Mouse (Mus musculus) forebrain, embryonic 10.5 days (tissue): Measurements from ENCODE around the gene Tmem74b. TPM values are rescaled to one million over a fixed set of nuclear protein-coding genes. Genes with fewer than 3 reads are reported as not detected.

Experiments used
- DNase-seq: peaks from one replicate; pipeline ENCODE4 v3.0.0-alpha.2; 2017; ENCODE audit warnings: low spot score; ENCODE audit errors: extremely low spot score
- H3K27ac ChIP-seq: fragments of 300-500 bp; sonication (generic); 2 replicates; pipeline ENCODE4 v1.5.1; 2016; ENCODE audit warnings: mild to moderate bottlenecking
- H3K27me3 ChIP-seq: fragments of 300-500 bp; sonication (generic); 2 replicates; pipeline ENCODE4 v1.6.1; 2016; ENCODE audit warnings: mild to moderate bottlenecking; ENCODE audit not compliant: poor library complexity, severe bottlenecking
- H3K36me3 ChIP-seq: fragments of 300-500 bp; sonication (generic); replicated peaks from 2 replicates; pipeline ENCODE4 v1.6.1; 2016; ENCODE audit warnings: mild to moderate bottlenecking, moderate library complexity
- H3K4me1 ChIP-seq: fragments of 300-500 bp; sonication (generic); 2 replicates; pipeline ENCODE4 v1.6.1; 2016
- H3K4me3 ChIP-seq: fragments of 300-500 bp; sonication (generic); 2 replicates; pipeline ENCODE4 v1.5.1; 2016; ENCODE audit warnings: mild to moderate bottlenecking, moderate library complexity
- H3K9me3 ChIP-seq: fragments of 300-500 bp; sonication (generic); 2 replicates; pipeline ENCODE4 v1.6.1; 2016; ENCODE audit warnings: mild to moderate bottlenecking, moderate library complexity
- WGBS: fragments of 180-500 bp; shearing (Covaris S2); methylation state at CpG from one replicate; pipeline ENCODE4 v1.1.7; 2016; 5-methylcytosine and 5-hydroxymethylcytosine counted together
- polyA plus RNA-seq: library from polyadenylated mRNA; unstranded; fragments of >200 nt; fragmentation: Nextera tagmentation; extraction: Ambion mirVana; gene quantifications from 2 replicates; pipeline ENCODE4 v1.2.1, GENCODE M21; 2016

Gene Tmem74b
- polyA plus RNA-seq, 1 experiment from 2014 or later: 5.8 TPM

DNA sequence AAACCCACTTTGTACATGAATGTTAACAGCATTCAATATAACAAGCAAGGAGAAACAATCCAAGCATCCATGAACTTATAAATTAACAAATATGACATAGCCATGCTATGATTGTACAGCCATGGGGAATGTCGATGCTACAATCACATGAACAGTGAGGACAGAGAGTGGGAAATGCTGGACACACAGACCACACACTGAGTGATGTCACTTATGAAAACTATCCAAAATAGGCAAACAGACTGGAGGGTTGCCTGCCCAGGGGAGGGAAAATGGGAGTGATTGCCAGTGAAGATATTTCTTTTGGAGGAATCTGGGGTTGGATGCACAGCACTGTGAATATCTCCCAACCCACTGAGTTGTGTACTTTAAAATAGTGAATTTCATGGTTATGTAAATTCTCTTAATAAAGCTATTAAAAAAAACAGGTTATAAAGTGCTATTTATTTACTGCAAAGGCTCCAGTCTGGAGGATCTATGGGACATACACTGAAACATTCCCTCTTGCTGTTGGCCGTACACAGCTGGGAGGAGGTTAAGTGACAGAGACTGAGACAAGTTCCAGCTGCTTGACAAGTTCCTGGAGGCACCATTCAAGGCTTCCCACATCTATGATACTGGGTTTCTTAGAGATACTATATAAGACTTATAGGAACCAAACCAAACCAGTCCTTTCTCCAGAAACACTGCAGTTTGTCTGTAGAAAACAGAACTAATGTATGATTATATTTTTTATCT is 14.7 kb downstream of the Tmem74b start:
- Histone ChIP-seq H3K4me3 (no peak overlapping the region), H3K4me1 (no peaks in the 10 kb centered on the region), H3K27ac (no peak overlapping the region), H3K9me3 (no peaks in the 10 kb centered on the region), H3K36me3 (peaks cover 73% of the 10 kb centered on the region), H3K27me3 (no peaks in the 10 kb centered on the region)
- DNase-seq: no peak
- WGBS: 92% methylated on average over 2 of the region's 2 CpGs

DNA sequence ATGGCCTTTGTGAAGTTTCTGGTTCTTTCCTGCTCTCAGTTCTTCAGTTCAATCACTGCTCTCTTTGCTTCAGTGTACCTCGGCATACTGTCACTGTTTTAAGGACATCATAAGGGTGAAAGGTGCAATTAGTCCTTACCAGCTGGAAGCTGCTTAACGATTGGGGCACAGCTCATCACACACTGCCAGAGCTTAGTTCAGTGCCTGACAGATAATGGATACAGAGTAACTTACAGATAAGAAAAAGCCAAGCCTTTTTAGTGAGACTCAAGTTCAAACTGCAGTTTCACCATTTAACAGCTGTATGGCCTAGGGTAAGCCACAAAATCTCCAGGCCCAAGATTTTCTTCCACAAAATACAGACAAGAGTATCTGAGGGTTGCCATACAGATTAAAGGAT is 22.3 kb downstream of the Tmem74b start:
- Histone ChIP-seq H3K36me3 (peaks cover 99% of the 10 kb centered on the region), H3K4me3 (no peak overlapping the region), H3K27me3 (no peaks in the 10 kb centered on the region), H3K4me1 (no peaks in the 10 kb centered on the region), H3K27ac (no peak overlapping the region), H3K9me3 (peaks cover 5% of the 10 kb centered on the region; the same call in 1 of the 2 replicates)
- WGBS: 94% methylated on average over 2 of the region's 2 CpGs
- DNase-seq: no peak

DNA sequence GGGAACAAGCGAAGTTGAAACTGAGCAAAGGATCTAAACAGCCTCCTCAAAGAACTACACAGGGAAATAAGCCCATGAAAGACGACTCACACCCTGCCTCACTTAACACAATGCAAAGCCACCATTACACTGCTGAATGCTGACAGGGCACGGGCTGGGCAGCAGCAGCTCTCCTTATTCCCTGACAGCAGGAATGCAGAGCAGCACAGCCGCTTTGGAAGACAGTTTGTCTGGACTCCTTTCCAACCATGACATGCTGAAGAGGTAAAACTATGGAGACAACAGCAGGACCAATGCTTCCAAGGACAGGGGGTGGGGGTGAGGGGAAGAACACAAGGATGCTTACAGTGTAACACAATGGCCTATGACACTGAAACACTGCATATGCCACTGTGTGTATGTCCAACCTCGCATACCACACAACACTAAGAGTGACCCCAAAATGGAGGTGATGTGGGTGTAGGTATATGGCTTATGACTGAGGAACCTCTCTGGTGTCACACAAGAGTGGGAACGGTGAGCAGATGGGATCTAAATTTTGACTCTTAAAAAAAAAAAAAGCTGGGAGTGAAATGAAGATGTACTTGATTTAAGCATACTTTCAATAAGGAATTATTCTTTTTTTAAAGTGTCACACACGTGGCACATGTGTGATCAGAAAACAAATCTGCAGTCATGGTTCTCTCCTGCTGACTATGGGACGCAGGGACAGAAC is 31.5 kb downstream of the Tmem74b start:
- H3K27ac ChIP-seq: no peak overlapping the region
- H3K4me3 ChIP-seq: no peak overlapping the region
- 90% methylated on average over 8 of the region's 8 CpGs for WGBS
- DNase-seq: no peak
- H3K27me3 ChIP-seq: no peaks in the 10 kb centered on the region
- H3K36me3 ChIP-seq: peaks cover 63% of the 10 kb centered on the region
- H3K4me1 ChIP-seq: no peaks in the 10 kb centered on the region
- no peaks in the 10 kb centered on the region for H3K9me3 ChIP-seq

GRCm38 (mm10) chr2:151735422-151735821 is 33.6 kb downstream of the Tmem74b start:
- DNase-seq: no peak
- Histone ChIP-seq H3K27me3 (no peaks in the 10 kb centered on the region), H3K4me1 (peaks cover 15% of the 10 kb centered on the region), H3K4me3 (no peak overlapping the region), H3K36me3 (peaks cover 42% of the 10 kb centered on the region), H3K27ac (no peak overlapping the region), H3K9me3 (no peaks in the 10 kb centered on the region)
- 93% methylated on average over 6 of the region's 6 CpGs for WGBS

DNA sequence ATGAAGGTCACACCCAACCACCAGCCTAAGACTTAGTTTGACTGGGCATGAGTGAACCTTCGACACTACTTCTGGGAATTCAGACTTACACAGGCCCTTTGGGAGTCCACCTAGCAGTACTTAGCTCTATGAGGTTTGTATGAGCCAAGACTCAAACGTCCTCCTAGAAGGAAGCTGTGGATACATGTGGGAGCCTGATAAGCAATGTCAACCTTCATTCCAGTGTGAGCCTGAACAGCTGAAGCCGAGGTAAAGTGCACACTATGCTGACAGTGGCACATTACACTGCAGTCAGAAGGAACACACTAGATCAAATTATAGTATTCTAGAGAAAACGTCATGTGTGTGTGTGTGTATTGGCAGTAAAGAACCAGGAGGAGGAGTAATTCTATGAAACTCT is 36.7 kb downstream of the Tmem74b start:
- no peak overlapping the region for H3K27ac ChIP-seq
- DNase-seq: no peak
- WGBS: 86% methylated on average over 4 of the region's 4 CpGs
- peaks cover 11% of the 10 kb centered on the region for H3K27me3 ChIP-seq
- peaks cover 22% of the 10 kb centered on the region for H3K36me3 ChIP-seq
- H3K9me3 ChIP-seq: no peaks in the 10 kb centered on the region
- H3K4me1 ChIP-seq: peaks cover 27% of the 10 kb centered on the region
- no peak overlapping the region for H3K4me3 ChIP-seq

GRCm38 (mm10) chr2:151739081-151739480 is 37.3 kb downstream of the Tmem74b start:
- WGBS: 89% methylated on average over 3 of the region's 3 CpGs
- Histone ChIP-seq H3K36me3 (peaks cover 16% of the 10 kb centered on the region), H3K27ac (no peak overlapping the region), H3K27me3 (peaks cover 17% of the 10 kb centered on the region), H3K9me3 (no peaks in the 10 kb centered on the region), H3K4me1 (peaks cover 27% of the 10 kb centered on the region), H3K4me3 (0 out of 2 replicates have a peak overlapping the region, but pooled peaks have one; percentile 96)
- no peak for DNase-seq

GRCm38 (mm10) chr2:151739505-151739904 is 37.7 kb downstream of the Tmem74b start:
- H3K27me3 ChIP-seq: peaks cover 21% of the 10 kb centered on the region
- no peaks in the 10 kb centered on the region for H3K9me3 ChIP-seq
- H3K36me3 ChIP-seq: peaks cover 12% of the 10 kb centered on the region
- peak overlapping the region; percentile 96; the same call in 1 of the 2 replicates for H3K4me3 ChIP-seq
- H3K27ac ChIP-seq: no peak overlapping the region
- H3K4me1 ChIP-seq: peaks cover 27% of the 10 kb centered on the region
- 92% methylated on average over 7 of the region's 7 CpGs for WGBS
- no peak for DNase-seq

DNA sequence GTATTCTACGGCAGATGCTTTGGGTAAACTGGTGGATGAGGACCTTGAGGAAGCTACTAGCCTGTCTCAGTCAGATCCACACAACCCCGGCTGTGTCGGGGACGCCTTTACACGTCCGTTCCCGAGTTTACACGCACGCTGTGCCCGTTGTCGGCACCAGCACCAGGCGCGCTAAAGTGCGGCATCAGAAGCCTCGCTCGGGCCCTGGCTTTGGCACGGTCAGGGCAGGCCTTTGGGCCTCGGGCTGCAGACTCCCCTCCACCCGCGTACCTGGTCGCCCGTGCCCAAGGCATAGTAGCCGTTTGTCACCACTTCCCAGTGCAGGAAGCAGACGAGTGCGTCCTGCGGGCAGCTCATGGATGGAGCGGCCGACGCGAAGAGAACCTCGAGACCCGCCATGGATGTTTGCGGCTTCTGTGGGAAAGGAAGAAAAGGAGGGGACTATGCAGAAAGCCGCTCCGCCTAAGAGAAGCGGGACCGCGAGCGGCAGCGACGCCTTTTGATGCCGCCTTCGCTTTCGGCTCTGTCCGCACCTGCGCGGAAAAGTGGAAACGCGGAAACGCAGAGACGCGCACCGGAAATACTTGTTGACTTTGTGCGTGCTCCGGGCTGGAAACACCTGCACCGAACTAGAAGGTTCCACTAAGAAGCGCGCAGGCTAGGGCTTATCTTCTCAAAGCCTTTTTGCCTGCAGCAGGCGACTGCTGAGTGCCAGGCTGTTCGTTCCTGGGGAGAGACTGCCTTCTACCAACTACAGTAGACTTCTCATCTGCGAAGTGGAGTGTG is 39.1 kb downstream of the Tmem74b start:
- peak overlapping the region; percentile 96 for H3K4me3 ChIP-seq
- peaks cover 27% of the 10 kb centered on the region for H3K4me1 ChIP-seq
- WGBS: under 1% methylated on average over 61 of the region's 61 CpGs
- peak; percentile 83 for DNase-seq
- H3K9me3 ChIP-seq: no peaks in the 10 kb centered on the region
- H3K36me3 ChIP-seq: no peaks in the 10 kb centered on the region
- peaks cover 27% of the 10 kb centered on the region for H3K27me3 ChIP-seq
- H3K27ac ChIP-seq: peak overlapping the region; percentile 89

DNA sequence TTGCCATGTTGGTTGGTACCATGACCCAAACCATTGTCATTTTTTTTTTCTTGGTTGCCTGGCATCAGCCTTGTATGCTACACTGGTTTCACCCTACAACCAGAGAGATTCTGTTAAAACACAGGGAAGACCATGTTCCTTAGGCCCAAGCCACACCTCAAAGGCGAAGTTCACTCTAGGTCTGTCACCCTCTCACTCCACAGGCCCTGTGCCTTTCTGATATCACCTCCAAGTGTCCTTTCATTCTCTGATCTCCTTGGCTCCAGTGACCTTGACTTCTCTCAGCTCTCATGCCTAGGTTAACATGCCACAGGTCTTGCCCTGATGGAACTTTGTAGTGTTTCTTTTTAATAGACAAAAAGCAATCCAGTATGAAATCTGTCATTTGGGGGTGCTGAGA is 40.3 kb downstream of the Tmem74b start:
- H3K27ac ChIP-seq: no peak overlapping the region
- 90% methylated on average over 1 of the region's 1 CpGs for WGBS

GRCm38 (mm10) chr2:151742850-151743679 is 41.3 kb downstream of the Tmem74b start:
- WGBS: 72% methylated on average over 6 of the region's 6 CpGs
- Histone ChIP-seq H3K4me1 (peaks cover 32% of the 10 kb centered on the region), H3K27me3 (peaks cover 46% of the 10 kb centered on the region), H3K9me3 (no peaks in the 10 kb centered on the region), H3K4me3 (no peak overlapping the region), H3K27ac (no peak overlapping the region), H3K36me3 (no peaks in the 10 kb centered on the region)
- no peak for DNase-seq

More for the DNA sequence above, 40.3 kb downstream of the Tmem74b start:
- no peak overlapping the region for H3K4me3 ChIP-seq
- H3K4me1 ChIP-seq: peaks cover 27% of the 10 kb centered on the region
- no peaks in the 10 kb centered on the region for H3K36me3 ChIP-seq
- DNase-seq: no peak
- peaks cover 38% of the 10 kb centered on the region for H3K27me3 ChIP-seq
- H3K9me3 ChIP-seq: no peaks in the 10 kb centered on the region

GRCm38 (mm10) chr2:151743845-151744244 is 42.0 kb downstream of the Tmem74b start, which contains the start of gene Psmf1:
TSS of gene Psmf1 (minus strand) at chr2:151744186.
- peaks cover 46% of the 10 kb centered on the region for H3K27me3 ChIP-seq
- H3K9me3 ChIP-seq: no peaks in the 10 kb centered on the region
- peaks cover 38% of the 10 kb centered on the region for H3K4me1 ChIP-seq
- H3K27ac ChIP-seq: no peak within 1 kb of the TSS
- no peak within 1 kb of the TSS for H3K4me3 ChIP-seq
- H3K36me3 ChIP-seq: no peaks in the 10 kb centered on the region
- DNase-seq: no peak
